Mouse (Mus musculus): Measurements from ENCODE around the gene Adamts8. TPM values are rescaled to one million over a fixed set of nuclear protein-coding genes. Genes with fewer than 3 reads are reported as not detected.

The Adamts8 gene
- total and polyA plus RNA-seq, 3 experiments = not detected

GRCm38 (mm10) chr9:30964685-30965084, 22.3 kb downstream of the Adamts8 start:
- Histone ChIP-seq H3K27ac (ENCODE audit: control insufficient read depth, low read depth, low read length) (no peak overlapping the region), H3K4me3 (ENCODE audit: control insufficient read depth in 1 of 2, insufficient read depth in 1 of 2, low read depth in 2 of 2, low read length in 2 of 2) (no peak overlapping the region), H3K9me3 (replicated peaks; ENCODE audit: insufficient read depth, low read length) (no peaks in the 10 kb centered on the region), H3K36me3 (ENCODE audit: control insufficient read depth in 1 of 2, insufficient read depth in 2 of 2, low read length in 2 of 2) (no peaks in the 10 kb centered on the region), H3K27me3 (ENCODE audit: control insufficient read depth in 1 of 2, insufficient read depth in 2 of 2, low read length in 2 of 2) (no peaks in the 10 kb centered on the region), H3K9ac (ENCODE audit: control insufficient read depth, low read depth, low read length, poor library complexity, severe bottlenecking) (no peak overlapping the region), H3K4me1 (ENCODE audit: control insufficient read depth in 1 of 2, insufficient read depth in 2 of 2, low read length in 2 of 2) (no peaks in the 10 kb centered on the region), H3K79me2 (ENCODE audit: control insufficient read depth, insufficient read depth, low read length, poor library complexity) (no peaks in the 10 kb centered on the region)
- DNase-seq (ENCODE audit: low read depth, low spot score) = no peak
- TF ChIP-seq MAZ (IDR thresholded peaks at IDR 0.05; ENCODE audit: low read depth, low read length) (no peak), TAL1 (IDR thresholded peaks at IDR 0.05; ENCODE audit: low read length) (no peak), MYC (IDR thresholded peaks at IDR 0.05; ENCODE audit: low read depth, low read length) (no peak), MYB (IDR thresholded peaks at IDR 0.05; ENCODE audit: low read depth, low read length) (no peak), MAX (IDR thresholded peaks at IDR 0.05; ENCODE audit: low read length) (no peak), USF2 (IDR thresholded peaks at IDR 0.05; ENCODE audit: borderline replicate concordance in 1 of 2, insufficient read depth in 1 of 2, low read depth in 1 of 2, low read length in 2 of 2) (no peak), USF1 (IDR thresholded peaks at IDR 0.05; ENCODE audit: low read depth, low read length) (no peak)

- Histone ChIP-seq H3K9ac (ENCODE audit: control insufficient read depth, low read depth, low read length, poor library complexity, severe bottlenecking) (no peak overlapping the region), H3K4me1 (ENCODE audit: control insufficient read depth in 1 of 2, insufficient read depth in 2 of 2, low read length in 2 of 2) (no peaks in the 10 kb centered on the region), H3K36me3 (ENCODE audit: control insufficient read depth in 1 of 2, insufficient read depth in 2 of 2, low read length in 2 of 2) (no peaks in the 10 kb centered on the region), H3K27ac (ENCODE audit: control insufficient read depth, low read depth, low read length) (no peak overlapping the region), H3K79me2 (ENCODE audit: control insufficient read depth, insufficient read depth, low read length, poor library complexity) (no peaks in the 10 kb centered on the region), H3K4me3 (ENCODE audit: control insufficient read depth in 1 of 2, insufficient read depth in 1 of 2, low read depth in 2 of 2, low read length in 2 of 2) (no peak overlapping the region), H3K9me3 (replicated peaks; ENCODE audit: insufficient read depth, low read length) (no peaks in the 10 kb centered on the region), H3K27me3 (ENCODE audit: control insufficient read depth in 1 of 2, insufficient read depth in 2 of 2, low read length in 2 of 2) (no peaks in the 10 kb centered on the region)
- DNase-seq (ENCODE audit: low read depth, low spot score) = no peak
- no peak for TF ChIP-seq USF1 (IDR thresholded peaks at IDR 0.05; ENCODE audit: low read depth, low read length)
- no peak for TF ChIP-seq MAZ (IDR thresholded peaks at IDR 0.05; ENCODE audit: low read depth, low read length)
- no peak for TF ChIP-seq SIN3A (IDR thresholded peaks at IDR 0.05; ENCODE audit: low read length)
- no peak for TF ChIP-seq KAT2A (conservative IDR thresholded peaks at IDR 0.05; ENCODE audit: low read depth, low read length)
- no peak for TF ChIP-seq ELF1 (IDR thresholded peaks at IDR 0.05; ENCODE audit: low read depth, low read length)
- no peak for TF ChIP-seq ZKSCAN1 (IDR thresholded peaks at IDR 0.05; ENCODE audit: low read depth, low read length)
- TF ChIP-seq JUND (IDR thresholded peaks at IDR 0.05; ENCODE audit: low read depth, low read length) = no peak
- TF ChIP-seq MAX (IDR thresholded peaks at IDR 0.05; ENCODE audit: low read length) = no peak
- no peak for TF ChIP-seq GATA1 (IDR thresholded peaks at IDR 0.05; ENCODE audit: low read depth, low read length)
Observed at GRCm38 (mm10) chr9:30966881-30967280, 24.5 kb downstream of the Adamts8 start.

DNA sequence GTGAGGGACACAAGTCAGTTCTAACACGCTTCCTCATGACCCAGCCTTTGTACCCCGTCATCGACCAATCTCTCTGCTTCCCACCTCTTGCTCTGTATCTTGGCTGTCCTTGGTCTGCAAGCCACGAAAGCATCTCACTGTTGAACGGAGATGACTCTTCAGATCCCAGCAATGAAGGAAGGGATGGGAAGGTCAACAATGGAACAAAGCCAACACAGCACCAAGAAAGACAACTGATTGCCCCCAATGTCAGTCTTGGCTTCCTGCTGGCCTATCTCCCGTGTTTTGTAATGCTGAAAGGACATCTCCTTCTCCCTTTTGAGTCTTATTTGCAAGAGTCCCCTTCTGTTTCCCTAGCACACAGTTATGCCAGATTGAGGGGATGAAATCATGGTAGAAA, 25.8 kb downstream of the Adamts8 start:
- no peak for DNase-seq (ENCODE audit: low read depth, low spot score)
- Histone ChIP-seq H3K79me2 (ENCODE audit: control insufficient read depth, insufficient read depth, low read length, poor library complexity) (no peaks in the 10 kb centered on the region), H3K27me3 (ENCODE audit: control insufficient read depth in 1 of 2, insufficient read depth in 2 of 2, low read length in 2 of 2) (no peaks in the 10 kb centered on the region), H3K9ac (ENCODE audit: control insufficient read depth, low read depth, low read length, poor library complexity, severe bottlenecking) (no peak overlapping the region), H3K4me1 (ENCODE audit: control insufficient read depth in 1 of 2, insufficient read depth in 2 of 2, low read length in 2 of 2) (no peaks in the 10 kb centered on the region), H3K4me3 (ENCODE audit: control insufficient read depth in 1 of 2, insufficient read depth in 1 of 2, low read depth in 2 of 2, low read length in 2 of 2) (no peak overlapping the region), H3K36me3 (ENCODE audit: control insufficient read depth in 1 of 2, insufficient read depth in 2 of 2, low read length in 2 of 2) (no peaks in the 10 kb centered on the region), H3K9me3 (replicated peaks; ENCODE audit: insufficient read depth, low read length) (no peaks in the 10 kb centered on the region), H3K27ac (ENCODE audit: control insufficient read depth, low read depth, low read length) (no peak overlapping the region)
- TF ChIP-seq MAFK (IDR thresholded peaks at IDR 0.05; ENCODE audit: borderline replicate concordance, low read depth, low read length) = no peak
- TF ChIP-seq MEF2A (IDR thresholded peaks at IDR 0.05; ENCODE audit: extremely low read depth, insufficient replicate concordance, low read depth, low read length, poor library complexity, severe bottlenecking) = no peak
- TF ChIP-seq POLR2AphosphoS5 (IDR thresholded peaks at IDR 0.05; ENCODE audit: borderline replicate concordance, low read depth, low read length) = no peak
